Mouse (Mus musculus): ENCODE data around the gene Becn1.
A peak's percentile ranks its signal among the peaks of the same experiment; 100 is the strongest.

The Becn1 gene

GRCm38 (mm10) chr11:101269577-101270116 lies 32.4 kb downstream of the Becn1 start:
- DNase-seq (ENCODE audit: low read depth), result no peak

- no peak for DNase-seq (ENCODE audit: low read depth)
These were observed 36.2 kb downstream of the Becn1 start for GRCm38 (mm10) chr11:101265906-101266305.

GRCm38 (mm10) chr11:101264954-101265471 lies 37.1 kb downstream of the Becn1 start:
- DNase-seq (ENCODE audit: low read depth), result no peak

GRCm38 (mm10) chr11:101263989-101264280 lies 38.2 kb downstream of the Becn1 start:
- DNase-seq (ENCODE audit: low read depth), result no peak

GRCm38 (mm10) chr11:101263138-101263988 lies 38.7 kb downstream of the Becn1 start:
- no peak for DNase-seq (ENCODE audit: low read depth)

DNA sequence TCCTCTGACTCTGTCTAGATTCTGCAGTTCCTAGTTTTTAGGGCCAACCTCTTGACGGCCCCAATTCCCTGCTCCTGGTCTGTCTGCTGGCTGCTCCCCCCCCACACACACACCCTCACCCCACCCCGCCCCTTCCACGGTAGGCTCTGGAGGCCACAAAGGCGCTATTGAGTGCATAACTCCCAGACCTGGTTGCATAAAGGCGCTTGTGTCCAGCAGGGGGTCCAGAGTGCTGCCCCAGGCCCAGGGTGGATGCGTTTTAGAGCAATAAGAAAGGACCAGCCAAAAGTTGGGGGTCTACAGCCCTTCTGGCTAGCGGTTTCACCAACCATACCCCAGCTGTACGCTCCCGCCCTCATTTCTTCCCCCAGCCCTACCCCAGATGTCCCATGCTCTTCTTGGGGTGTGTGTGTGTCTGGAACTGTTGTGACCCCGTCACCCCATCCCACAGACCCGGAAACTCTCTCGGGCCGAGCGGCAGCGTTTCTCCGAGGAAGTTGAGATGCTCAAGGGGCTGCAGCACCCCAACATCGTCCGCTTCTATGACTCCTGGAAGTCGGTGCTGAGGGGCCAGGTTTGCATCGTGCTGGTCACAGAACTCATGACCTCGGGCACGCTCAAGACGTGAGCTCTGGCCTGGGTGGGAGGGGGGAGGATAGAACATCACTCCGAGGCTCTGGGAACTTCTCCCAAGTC lies 39.7 kb downstream of the Becn1 start:
- peak; percentile 24 for DNase-seq (ENCODE audit: low read depth)

DNA sequence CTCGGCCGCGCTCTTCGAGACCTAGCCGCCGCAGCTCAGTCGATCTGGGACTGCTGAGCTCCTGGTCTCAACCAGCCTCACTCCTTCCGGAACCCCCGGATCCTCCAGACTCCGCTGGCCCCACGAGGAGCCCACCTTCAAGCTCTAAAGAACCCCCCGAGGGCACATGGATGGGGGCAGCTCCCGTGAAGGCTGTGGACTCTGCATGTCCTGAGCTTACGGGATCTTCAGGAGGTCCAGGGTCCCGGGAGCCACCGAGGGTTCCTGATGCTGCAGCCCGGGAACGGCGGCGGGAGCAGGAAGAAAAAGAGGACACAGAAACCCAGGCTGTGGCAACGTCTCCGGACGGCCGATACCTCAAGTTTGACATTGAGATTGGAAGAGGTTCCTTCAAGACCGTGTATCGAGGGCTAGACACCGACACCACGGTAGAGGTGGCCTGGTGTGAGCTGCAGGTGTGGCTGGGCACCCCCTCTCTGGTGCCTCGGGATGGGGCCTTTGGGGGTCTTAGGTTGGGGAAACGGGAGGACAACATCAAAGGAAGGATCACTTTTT lies 41.2 kb downstream of the Becn1 start:
- peak; percentile 39 for DNase-seq (ENCODE audit: low read depth)

- peak; percentile 29 for DNase-seq (ENCODE audit: low read depth)
These were observed 41.9 kb downstream of the Becn1 start, which contains the start of gene Wnk4 for GRCm38 (mm10) chr11:101259948-101260825. Gene Wnk4, plus strand, starts transcription at chr11:101260567.

DNA sequence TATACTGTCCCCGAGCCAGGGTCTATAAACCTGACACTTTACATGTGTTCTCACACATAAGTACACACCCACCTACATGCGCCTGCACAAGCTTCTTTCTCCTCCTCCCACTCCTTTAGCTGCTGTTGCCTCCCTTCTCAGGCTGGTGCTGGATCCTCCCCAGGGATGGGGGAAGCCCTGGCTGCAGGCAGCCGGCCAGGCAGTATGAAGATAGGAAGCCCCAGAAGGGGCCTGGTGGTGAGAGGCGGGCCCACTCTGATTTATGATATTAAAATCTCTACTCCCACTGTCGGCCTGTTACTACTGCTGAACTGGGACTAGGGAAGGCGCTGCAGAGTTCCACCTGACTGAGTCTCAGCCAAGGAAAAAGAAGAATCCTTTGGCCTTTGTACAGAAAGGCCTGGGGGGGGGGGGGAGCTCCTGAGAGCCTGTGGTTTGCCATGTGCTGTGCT lies 42.8 kb downstream of the Becn1 start:
- no peak for DNase-seq (ENCODE audit: low read depth)

GRCm38 (mm10) chr11:101255826-101256775 lies 46.0 kb downstream of the Becn1 start:
- DNase-seq (ENCODE audit: low read depth), result no peak

GRCm38 (mm10) chr11:101253613-101254389 lies 48.3 kb downstream of the Becn1 start, which contains the start of gene Vps25:
Gene Vps25, plus strand, starts transcription at chr11:101253707.
- DNase-seq (ENCODE audit: low read depth), result peak; percentile 89

- peak; percentile 65 for DNase-seq (ENCODE audit: low read depth)
These were observed 49.1 kb downstream of the Becn1 start for GRCm38 (mm10) chr11:101252941-101253340.

GRCm38 (mm10) chr11:101251031-101251430 lies 51.1 kb downstream of the Becn1 start:
- DNase-seq (ENCODE audit: low read depth), result no peak

DNA sequence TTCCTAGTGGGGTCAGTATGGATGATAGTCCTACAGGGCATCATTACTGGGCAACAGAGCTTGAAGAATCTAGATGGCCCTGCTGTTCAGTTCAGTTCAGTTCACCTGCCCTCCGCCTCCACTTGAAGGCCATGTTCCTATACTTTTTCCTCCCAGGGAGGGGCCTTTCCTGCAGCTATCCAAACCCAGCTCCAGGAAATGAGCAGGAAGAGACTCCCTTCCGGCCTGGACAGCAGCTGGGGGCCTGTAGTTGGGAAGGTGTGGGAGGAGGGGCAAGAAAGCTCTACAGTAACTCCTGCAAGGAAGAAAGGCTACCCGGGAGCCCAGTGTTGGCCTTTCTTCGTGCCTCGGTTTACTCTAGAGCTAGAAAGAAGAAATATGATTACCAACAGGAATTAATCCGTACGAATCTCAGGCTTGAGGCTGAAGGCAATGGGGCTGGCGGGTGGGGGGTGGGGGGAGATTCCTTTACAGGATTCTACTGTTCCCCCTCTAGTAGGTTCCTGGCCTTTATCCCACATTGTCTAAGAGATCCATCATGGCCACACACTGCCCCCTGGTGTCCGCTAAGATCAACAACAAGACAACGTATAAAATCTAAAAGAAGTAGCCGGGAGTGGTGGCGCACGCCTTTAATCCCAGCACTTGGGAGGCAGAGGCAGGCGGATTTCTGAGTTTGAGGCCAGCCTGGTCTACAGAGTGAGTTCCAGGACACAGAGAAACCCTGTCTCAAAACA lies 53.7 kb downstream of the Becn1 start:
- peak; percentile 80 for DNase-seq (ENCODE audit: low read depth)

DNA sequence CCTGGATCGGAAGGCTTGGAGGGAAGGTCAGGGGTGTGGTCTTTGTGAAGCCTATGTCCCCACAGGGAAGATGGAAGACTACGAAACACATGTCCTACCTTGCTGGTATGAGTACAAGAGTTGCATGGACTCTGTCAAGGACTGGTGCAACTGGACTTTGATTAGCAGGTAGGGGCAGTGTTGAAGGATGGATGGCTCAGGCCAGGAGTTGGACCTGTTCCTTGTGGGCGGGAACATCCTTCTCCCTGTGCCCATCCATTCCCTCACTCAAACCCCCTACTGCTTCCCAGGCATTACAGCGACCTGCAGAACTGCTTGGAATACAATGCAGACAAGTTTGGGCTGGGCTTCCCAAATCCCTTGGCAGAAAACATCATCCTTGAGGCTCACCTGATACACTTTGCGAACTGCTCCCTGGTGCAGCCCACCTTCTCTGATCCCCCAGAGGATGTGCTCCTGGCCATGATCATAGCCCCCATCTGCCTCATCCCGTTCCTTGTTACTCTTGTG lies 54.5 kb downstream of the Becn1 start:
- DNase-seq (ENCODE audit: low read depth), result no peak

DNA sequence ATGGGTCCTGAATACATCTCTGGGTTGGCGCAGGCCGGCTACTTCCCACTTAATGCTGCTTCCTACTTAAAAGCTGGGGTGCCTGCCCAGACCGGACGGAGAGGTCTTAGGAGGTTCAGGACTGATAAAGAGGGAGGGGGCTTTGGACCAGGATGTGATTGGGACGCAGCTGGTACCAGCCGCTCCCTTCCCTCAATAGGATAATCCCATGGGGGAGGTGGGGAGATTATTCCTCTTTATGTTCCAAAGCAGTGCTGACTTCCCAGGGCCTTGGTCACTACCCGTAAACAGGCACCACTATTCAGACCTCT lies 55.4 kb downstream of the Becn1 start:
- no peak for DNase-seq (ENCODE audit: low read depth)

DNA sequence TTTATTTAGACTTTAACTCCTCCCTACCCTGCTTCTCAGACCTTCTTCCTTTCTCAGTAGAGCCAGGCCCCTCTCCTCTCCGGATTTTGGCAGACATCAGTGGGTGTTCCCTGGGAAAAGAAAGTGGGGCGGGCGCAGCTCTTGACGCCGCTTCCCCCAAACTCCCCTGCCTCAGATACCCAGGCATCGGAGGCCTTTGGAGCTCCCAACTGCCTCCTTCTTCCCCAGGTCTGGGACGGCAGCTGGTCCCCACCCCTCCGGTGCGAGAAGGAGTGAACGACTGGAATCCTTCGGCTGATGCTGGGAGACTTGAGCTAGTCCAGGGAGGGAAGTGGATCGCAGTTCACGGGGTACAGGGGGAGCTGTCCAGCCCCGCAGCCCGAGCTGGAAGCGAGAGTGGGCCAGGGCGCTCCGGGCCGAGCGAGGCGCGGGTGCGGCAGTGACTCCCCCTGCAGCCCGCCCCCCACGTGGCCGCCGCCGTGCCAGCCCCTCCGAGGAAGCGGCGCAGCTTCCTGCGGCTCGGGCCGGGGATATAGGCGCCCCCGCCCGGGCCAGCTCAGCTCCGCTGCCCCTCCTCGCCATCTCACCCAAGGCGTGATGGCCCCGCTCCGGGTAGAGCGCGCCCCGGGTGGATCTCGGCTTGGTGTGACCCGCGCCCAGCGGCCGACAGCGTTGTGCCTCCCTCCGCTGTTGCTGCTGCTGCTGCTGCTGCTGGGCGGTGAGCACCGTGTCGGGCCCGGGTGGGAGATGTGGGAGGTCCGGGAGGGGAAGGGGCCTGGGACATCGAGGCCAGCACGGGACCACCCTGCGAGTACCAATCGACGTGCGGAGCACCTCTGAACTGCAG lies 56.0 kb downstream of the Becn1 start, which contains the start of gene Ramp2:
TSS of gene Ramp2 (plus strand) at position 174 of the 847 bp plus-strand sequence.
- DNase-seq (ENCODE audit: low read depth), result peak; percentile 25

DNA sequence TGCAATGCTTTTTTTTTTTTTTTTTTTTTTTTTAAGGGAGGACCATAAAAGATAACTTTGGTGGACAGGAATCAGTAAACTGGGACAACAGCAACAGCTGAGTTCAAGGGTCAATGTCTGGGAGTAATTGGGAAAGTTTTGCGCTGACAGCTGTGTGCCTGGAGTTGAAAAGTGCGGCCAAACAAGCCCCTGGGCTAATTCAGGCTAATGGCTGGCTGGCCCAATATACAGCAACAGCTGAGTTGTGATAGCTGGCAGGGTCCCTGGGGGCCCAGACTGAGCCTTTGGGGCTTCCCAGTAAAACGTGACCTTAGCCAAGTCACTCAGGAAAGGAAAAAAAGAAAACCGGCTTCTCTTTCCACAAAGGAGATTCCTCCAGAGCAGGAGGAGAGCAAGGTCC lies 57.0 kb downstream of the Becn1 start:
- DNase-seq (ENCODE audit: low read depth), result no peak

Measured in naive thymus-derived CD4-positive, alpha-beta T cell, adult 2 months (primary cell).